Comparison of ENCODE assay signal across 16 mouse cellular contexts in the genomic region with DNA sequence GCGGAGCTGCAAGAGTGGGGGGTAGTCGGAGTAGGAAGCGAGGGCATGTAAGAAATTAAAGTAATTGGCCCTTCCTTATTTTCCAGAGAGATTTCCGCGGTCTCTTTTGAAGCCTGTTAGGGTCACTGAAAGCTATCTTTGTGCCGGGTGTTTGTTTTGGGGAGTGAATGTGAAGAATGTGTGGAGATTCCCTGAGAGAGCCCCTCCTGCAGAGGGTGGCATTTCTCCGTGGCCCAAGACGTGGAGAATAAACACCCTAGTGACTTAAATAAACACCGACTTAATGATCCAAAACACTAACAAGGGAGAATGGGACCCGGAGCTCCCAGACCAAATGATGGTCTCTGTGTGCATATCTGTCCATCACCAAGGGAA. TPM values are rescaled to one million over a fixed set of nuclear protein-coding genes. Genes with fewer than 3 reads are reported as not detected.
DNase-seq lines count a peak whose midpoint lies in the region; ATAC-seq lines count a peak whose summit lies in the region.
"Had no signal": no experiment of that assay in that cellular context is flagged by ENCODE, and none has a peak within 500 bp of the region (broad histone marks: within the 10 kb centered on the region; RNA-seq: fewer than 3 reads in every experiment).

No protein-coding gene starts in this region.

- H3K4me2 ChIP-seq in hindbrain, embryonic 11.5 days (replicated peaks; ENCODE audit: low read depth, low read length): peak overlapping the region; percentile 26; the same call in 1 of the 2 replicates
- H3K4me2 ChIP-seq in hindbrain, embryonic 16.5 days (ENCODE audit: low read length): no peak overlapping the region
- H3K4me2 ChIP-seq in limb, embryonic 11.5 days (ENCODE audit: low read depth, severe bottlenecking): peak overlapping the region; percentile 55
- H3K4me2 ChIP-seq: midbrain, embryonic 12.5 days had no signal

- H3K4me1 ChIP-seq in hindbrain, embryonic 11.5 days (replicated peaks; ENCODE audit: control insufficient read depth, insufficient read depth, low read length): 0 out of 2 replicates have a peak, but pooled peaks cover 4% of the 10 kb centered on the region
- peaks cover 5% of the 10 kb centered on the region for H3K4me1 ChIP-seq in hindbrain, embryonic 16.5 days (ENCODE audit: control insufficient read depth, insufficient read depth, low read depth, low read length)
- peaks cover 81% of the 10 kb centered on the region for H3K4me1 ChIP-seq in embryonic facial prominence, embryonic 10.5 days
- peaks cover 22% of the 10 kb centered on the region for H3K4me1 ChIP-seq in limb, embryonic 11.5 days (ENCODE audit: control insufficient read depth, insufficient read depth, low read length)

- peak; percentile 65 for DNase-seq in embryo, embryonic 9.5 days (ENCODE audit: extremely low spot score)
- no peak for DNase-seq in embryo, embryonic 11 days
- DNase-seq in hindbrain, embryonic 11.5 days (ENCODE audit: low spot score): peak; percentile 58
- DNase-seq in embryonic facial prominence, embryonic 10.5 days (ENCODE audit: low spot score): no peak
- DNase-seq in limb, embryonic 11.5 days (ENCODE audit: low spot score): no peak
- no peak for DNase-seq in left cerebral cortex, adult 18-20 months (ENCODE audit: low spot score in 2 of 2)
- DNase-seq in cerebellum, adult 9-10 months: no peak
- DNase-seq: gastrocnemius, postnatal 36 days; kidney, postnatal 36 days; layer of hippocampus, postnatal 36 days; lung, postnatal 14 days; thymus, postnatal 36 days had no signal

- peaks cover 81% of the 10 kb centered on the region for H3K27me3 ChIP-seq in hindbrain, embryonic 11.5 days (ENCODE audit: control insufficient read depth, insufficient read depth, low read length)
- H3K27me3 ChIP-seq in hindbrain, embryonic 16.5 days (replicated peaks; ENCODE audit: control insufficient read depth, insufficient read depth, low read length): peaks cover 71% of the 10 kb centered on the region
- H3K27me3 ChIP-seq in embryonic facial prominence, embryonic 10.5 days (replicated peaks; ENCODE audit: low read depth, poor library complexity, severe bottlenecking): peaks cover 99% of the 10 kb centered on the region
- peaks cover 30% of the 10 kb centered on the region for H3K27me3 ChIP-seq in limb, embryonic 11.5 days (ENCODE audit: control insufficient read depth, insufficient read depth, low read length)

- peak overlapping the region; percentile 33; the same call in 1 of the 2 replicates for H3K9ac ChIP-seq in hindbrain, embryonic 11.5 days (ENCODE audit: low read depth, low read length)
- H3K9ac ChIP-seq in hindbrain, embryonic 16.5 days (ENCODE audit: low read depth, low read length): no peak overlapping the region
- peak overlapping the region; percentile 55; the same call in 1 of the 2 replicates for H3K9ac ChIP-seq in limb, embryonic 11.5 days (ENCODE audit: low read length)
- H3K9ac ChIP-seq: liver, embryonic 14.5 days; midbrain, embryonic 12.5 days had no signal

- H3K36me3 ChIP-seq in hindbrain, embryonic 11.5 days (ENCODE audit: control insufficient read depth, insufficient read depth, low read length): no peaks in the 10 kb centered on the region
- H3K36me3 ChIP-seq in hindbrain, embryonic 16.5 days (ENCODE audit: control insufficient read depth, insufficient read depth, low read length): no peaks in the 10 kb centered on the region
- H3K36me3 ChIP-seq in embryonic facial prominence, embryonic 10.5 days (replicated peaks): peaks cover 40% of the 10 kb centered on the region
- H3K36me3 ChIP-seq in limb, embryonic 11.5 days (ENCODE audit: control insufficient read depth, insufficient read depth, low read length): no peaks in the 10 kb centered on the region
- H3K36me3 ChIP-seq: midbrain, embryonic 12.5 days had no signal

- peak overlapping the region; percentile 27 for H3K4me3 ChIP-seq in hindbrain, embryonic 11.5 days (ENCODE audit: low read depth, low read length)
- H3K4me3 ChIP-seq in hindbrain, embryonic 16.5 days (ENCODE audit: low read length): no peak overlapping the region
- peak overlapping the region; percentile 82 for H3K4me3 ChIP-seq in embryonic facial prominence, embryonic 10.5 days
- H3K4me3 ChIP-seq in limb, embryonic 11.5 days (ENCODE audit: low read depth, low read length): peak overlapping the region; percentile 26
- H3K4me3 ChIP-seq: midbrain, embryonic 12.5 days had no signal

- ATAC-seq in hindbrain, embryonic 11.5 days (ENCODE audit: low FRiP score): no peak
- ATAC-seq in hindbrain, embryonic 16.5 days: no peak
- no peak for ATAC-seq in limb, embryonic 11.5 days (ENCODE audit: insufficient number of reproducible peaks, low FRiP score, low TSS enrichment, low read depth)
- ATAC-seq: intestine, postnatal 0 days had no signal

- under 1% methylated on average over 10 of the region's 10 CpGs for WGBS in hindbrain, embryonic 11.5 days
- 1% methylated on average over 10 of the region's 10 CpGs for WGBS in hindbrain, embryonic 16.5 days
- under 1% methylated on average over 10 of the region's 10 CpGs for WGBS in embryonic facial prominence, embryonic 10.5 days
- WGBS in limb, embryonic 11.5 days: 0% methylated on average over 10 of the region's 10 CpGs

- H3K9me3 ChIP-seq in hindbrain, embryonic 11.5 days (ENCODE audit: control insufficient read depth, low read length): no peaks in the 10 kb centered on the region
- no peaks in the 10 kb centered on the region; the same call in 1 of the 2 replicates for H3K9me3 ChIP-seq in hindbrain, embryonic 16.5 days (ENCODE audit: control insufficient read depth, low read length)
- no peaks in the 10 kb centered on the region for H3K9me3 ChIP-seq in embryonic facial prominence, embryonic 10.5 days
- H3K9me3 ChIP-seq in limb, embryonic 11.5 days (ENCODE audit: control insufficient read depth, low read length): no peaks in the 10 kb centered on the region
- H3K9me3 ChIP-seq: midbrain, embryonic 12.5 days had no signal

- no peak overlapping the region for H3K27ac ChIP-seq in hindbrain, embryonic 11.5 days (ENCODE audit: low read depth, low read length)
- no peak overlapping the region for H3K27ac ChIP-seq in hindbrain, embryonic 16.5 days (ENCODE audit: low read depth, low read length)
- H3K27ac ChIP-seq in embryonic facial prominence, embryonic 10.5 days (replicated peaks): peak overlapping the region; percentile 95
- H3K27ac ChIP-seq in limb, embryonic 11.5 days (replicated peaks; ENCODE audit: low read depth, low read length): 0 out of 2 replicates have a peak overlapping the region, but pooled peaks have one; percentile 10
- H3K27ac ChIP-seq: liver, embryonic 14.5 days; midbrain, embryonic 12.5 days had no signal

RNA-seq across cellular contexts. Expression of gene Six1, which starts 12.4 kb away (rescaled TPM):
- polyA plus RNA-seq in hindbrain, embryonic 11.5 days (2014; fragmentation: Nextera tagmentation; extraction: Ambion mirVana): 24.6 and 28.8 TPM in 2 replicates
- 0.58 and 1.5 TPM in 2 replicates for polyA plus RNA-seq in hindbrain, embryonic 16.5 days (2015; fragmentation: Nextera tagmentation; extraction: Ambion mirVana)
- polyA plus RNA-seq in embryonic facial prominence, embryonic 10.5 days (2016; fragmentation: Nextera tagmentation; extraction: Ambion mirVana): 38.4 and 45.4 TPM in 2 replicates
- polyA plus RNA-seq in limb, embryonic 11.5 days (2014; fragmentation: Nextera tagmentation; extraction: Ambion mirVana): 58.5 and 66.4 TPM in 2 replicates
- total RNA-seq in left cerebral cortex, adult 18-20 months (2021): under 1 TPM; 0.40 to 0.42 TPM
- polyA plus RNA-seq: intestine, postnatal 0 days had no signal

Comparison
In these comparisons a context has a peak if more than half of its experiments do, and no peak if none do; other contexts are left out.
1. DNase-seq: peak in embryo, embryonic 9.5 days (single experiment) and hindbrain, embryonic 11.5 days (single experiment); none in embryo, embryonic 11 days (single experiment), embryonic facial prominence, embryonic 10.5 days (single experiment), limb, embryonic 11.5 days (single experiment), left cerebral cortex, adult 18-20 months (0 of 2) and cerebellum, adult 9-10 months (single experiment).
2. RNA of gene Six1, which starts 12.4 kb away (polyA plus RNA-seq): 58.5 to 66.4 TPM in limb, embryonic 11.5 days, 38.4 to 45.4 TPM in embryonic facial prominence, embryonic 10.5 days and 24.6 to 28.8 TPM in hindbrain, embryonic 11.5 days; 0.58 to 1.5 TPM in hindbrain, embryonic 16.5 days; every median in the first group is over 10 times any median in the second.
3. H3K27ac ChIP-seq: peak in embryonic facial prominence, embryonic 10.5 days (single experiment) and limb, embryonic 11.5 days (single experiment); none in hindbrain, embryonic 11.5 days (single experiment) and hindbrain, embryonic 16.5 days (single experiment).